Mouse (Mus musculus) MEL (cell line): Measurements from ENCODE around the gene Tenm3. TPM values are rescaled to one million over a fixed set of nuclear protein-coding genes. Genes with fewer than 3 reads are reported as not detected.

ENCODE experiments used
- DNase-seq: peaks from one replicate; pipeline ENCODE4 v3.0.0; 2011; ENCODE audit warnings: low read depth, low spot score
- H3K27ac ChIP-seq: 2 replicates; pipeline ENCODE4 v1.5.1; 2012; ENCODE audit warnings: low read depth, mild to moderate bottlenecking, control low read depth, low read length, moderate library complexity; ENCODE audit not compliant: control insufficient read depth
- H3K27me3 ChIP-seq, 2 experiments: fragments of 150-350 bp in 1 of 2; sonication (generic) in 1 of 2; 2 replicates each; pipeline ENCODE4 v1.6.1; 2012; ENCODE audit warnings: low read length in 2 of 2, mild to moderate bottlenecking in 2 of 2, improper control_type of control experiment in 1 of 2, moderate library complexity in 1 of 2; ENCODE audit not compliant: insufficient read depth in 2 of 2, control insufficient read depth in 1 of 2
- H3K36me3 ChIP-seq, 2 experiments: 2 replicates each; pipeline ENCODE4 v1.6.1; 2012 to 2014; ENCODE audit warnings: low read length in 2 of 2, improper control_type of control experiment in 1 of 2, inconsistent platforms in 1 of 2, mild to moderate bottlenecking in 1 of 2; ENCODE audit not compliant: insufficient read depth in 2 of 2, control insufficient read depth in 1 of 2
- H3K4me1 ChIP-seq, 2 experiments: fragments of 150-350 bp in 1 of 2; sonication (generic) in 1 of 2; 2 replicates each; pipeline ENCODE4 v1.6.1; 2012; ENCODE audit warnings: low read length in 2 of 2, improper control_type of control experiment in 1 of 2, mild to moderate bottlenecking in 1 of 2; ENCODE audit not compliant: insufficient read depth in 2 of 2, control insufficient read depth in 1 of 2
- H3K4me3 ChIP-seq, 2 experiments: fragments of 150-350 bp in 1 of 2; sonication (generic) in 1 of 2; 2 replicates each; pipeline ENCODE4 v1.5.1; 2012; ENCODE audit warnings: low read depth in 2 of 2, low read length in 2 of 2, mild to moderate bottlenecking in 2 of 2, moderate library complexity in 2 of 2, control low read depth in 1 of 2, improper control_type of control experiment in 1 of 2; ENCODE audit not compliant: control insufficient read depth in 1 of 2, insufficient read depth in 1 of 2
- H3K79me2 ChIP-seq: 2 replicates; pipeline ENCODE4 v1.6.1; 2012; ENCODE audit warnings: mild to moderate bottlenecking, low read length, moderate library complexity; ENCODE audit not compliant: control insufficient read depth, poor library complexity, insufficient read depth
- H3K9ac ChIP-seq: 2 replicates; pipeline ENCODE4 v1.6.1; 2012; ENCODE audit warnings: low read depth, mild to moderate bottlenecking, control low read depth, low read length, moderate library complexity; ENCODE audit not compliant: control insufficient read depth, poor library complexity, severe bottlenecking
- H3K9me3 ChIP-seq: fragments of 150-350 bp; sonication (generic); replicated peaks from 2 replicates; pipeline ENCODE4 v1.6.1; 2012; ENCODE audit warnings: mild to moderate bottlenecking, low read length, improper control_type of control experiment, moderate library complexity; ENCODE audit not compliant: insufficient read depth
- BHLHE40 ChIP-seq: IDR thresholded peaks from 2 replicates; pipeline ENCODE4 v1.6.1; 2012; ENCODE audit warnings: low read depth, mild to moderate bottlenecking, inconsistent platforms, low read length, improper control_type of control experiment, borderline replicate concordance
- CHD1 ChIP-seq: IDR thresholded peaks from 2 replicates; pipeline ENCODE4 v1.6.1; 2012; ENCODE audit warnings: low read depth, mild to moderate bottlenecking, inconsistent platforms, low read length, improper control_type of control experiment
- CTCF ChIP-seq, 3 experiments: IDR thresholded peaks in 2 of 3; conservative IDR thresholded peaks in 1 of 3; 2 replicates each; pipeline ENCODE4 v1.5.1; 2011 to 2012; ENCODE audit warnings: low read length in 3 of 3, low read depth in 2 of 3, mild to moderate bottlenecking in 2 of 3, improper control_type of control experiment in 1 of 3, inconsistent platforms in 1 of 3, mixed read lengths in 1 of 3, moderate library complexity in 1 of 3; ENCODE audit not compliant: control insufficient read depth in 1 of 3, insufficient read depth in 1 of 3, poor library complexity in 1 of 3, severe bottlenecking in 1 of 3
- ELF1 ChIP-seq: IDR thresholded peaks from 2 replicates; pipeline ENCODE4 v1.6.1; 2014; ENCODE audit warnings: low read depth, mild to moderate bottlenecking, inconsistent platforms, low read length, improper control_type of control experiment, moderate library complexity
- ETS1 ChIP-seq: IDR thresholded peaks from 2 replicates; pipeline ENCODE4 v1.6.1; 2012; ENCODE audit warnings: low read depth, mild to moderate bottlenecking, inconsistent platforms, low read length, improper control_type of control experiment, moderate library complexity
- GABPA ChIP-seq: IDR thresholded peaks from 2 replicates; pipeline ENCODE4 v1.6.1; 2012; ENCODE audit warnings: low read depth, mild to moderate bottlenecking, inconsistent platforms, low read length, improper control_type of control experiment, moderate library complexity
- GATA1 ChIP-seq: IDR thresholded peaks from 2 replicates; pipeline ENCODE4 v1.6.1; 2011; ENCODE audit warnings: low read depth, low read length, improper control_type of control experiment
- HCFC1 ChIP-seq: IDR thresholded peaks from 2 replicates; pipeline ENCODE4 v1.6.1; 2012; ENCODE audit warnings: low read depth, mild to moderate bottlenecking, inconsistent platforms, low read length, improper control_type of control experiment, moderate library complexity
- JUND ChIP-seq: IDR thresholded peaks from 2 replicates; pipeline ENCODE4 v1.6.1; 2011; ENCODE audit warnings: low read depth, mild to moderate bottlenecking, improper control_type of control experiment, low read length
- KAT2A ChIP-seq: conservative IDR thresholded peaks from 2 replicates; pipeline ENCODE4 v1.6.1; 2012; ENCODE audit warnings: low read depth, low read length, improper control_type of control experiment, inconsistent platforms
- MAX ChIP-seq: IDR thresholded peaks from 2 replicates; pipeline ENCODE4 v1.6.1; 2011; ENCODE audit warnings: low read length, improper control_type of control experiment
- MAZ ChIP-seq: IDR thresholded peaks from 2 replicates; pipeline ENCODE4 v1.6.1; 2012; ENCODE audit warnings: low read depth, mild to moderate bottlenecking, inconsistent platforms, low read length, improper control_type of control experiment
- MEF2A ChIP-seq: IDR thresholded peaks from 2 replicates; pipeline ENCODE4 v1.6.1; 2014; ENCODE audit warnings: low read depth, mild to moderate bottlenecking, inconsistent platforms, low read length, improper control_type of control experiment; ENCODE audit not compliant: poor library complexity, insufficient replicate concordance, severe bottlenecking; ENCODE audit errors: extremely low read depth
- MXI1 ChIP-seq: IDR thresholded peaks from 2 replicates; pipeline ENCODE4 v1.6.1; 2011; ENCODE audit warnings: mild to moderate bottlenecking, low read depth, low read length, improper control_type of control experiment
- MYB ChIP-seq: IDR thresholded peaks from 2 replicates; pipeline ENCODE4 v1.6.1; 2011; ENCODE audit warnings: mild to moderate bottlenecking, low read depth, low read length, improper control_type of control experiment
- NRF1 ChIP-seq: IDR thresholded peaks from 2 replicates; pipeline ENCODE4 v1.6.1; 2014; ENCODE audit warnings: low read depth, mild to moderate bottlenecking, inconsistent platforms, low read length, improper control_type of control experiment, moderate library complexity; ENCODE audit not compliant: poor library complexity, insufficient read depth, severe bottlenecking
- POLR2A ChIP-seq, 2 experiments: IDR thresholded peaks; 2 replicates each; pipeline ENCODE4 v1.6.1; 2011 to 2012; ENCODE audit warnings: low read length in 2 of 2, mild to moderate bottlenecking in 2 of 2, control low read depth in 1 of 2, improper control_type of control experiment in 1 of 2, low read depth in 1 of 2, moderate library complexity in 1 of 2; ENCODE audit not compliant: control insufficient read depth in 1 of 2, insufficient read depth in 1 of 2, poor library complexity in 1 of 2
- RAD21 ChIP-seq: IDR thresholded peaks from 2 replicates; pipeline ENCODE4 v1.6.1; 2011; ENCODE audit warnings: mild to moderate bottlenecking, low read depth, low read length, improper control_type of control experiment
- RCOR1 ChIP-seq: IDR thresholded peaks from 2 replicates; pipeline ENCODE4 v1.6.1; 2012; ENCODE audit warnings: low read depth, mild to moderate bottlenecking, inconsistent platforms, low read length, improper control_type of control experiment
- SMC3 ChIP-seq: IDR thresholded peaks from 2 replicates; pipeline ENCODE4 v1.6.1; 2011; ENCODE audit warnings: low read depth, low read length, improper control_type of control experiment
- TAL1 ChIP-seq: IDR thresholded peaks from 2 replicates; pipeline ENCODE4 v1.6.1; 2012; ENCODE audit warnings: mild to moderate bottlenecking, inconsistent platforms, low read length, moderate library complexity, mixed read lengths
- TBP ChIP-seq: IDR thresholded peaks from 2 replicates; pipeline ENCODE4 v1.8.0; 2011; ENCODE audit warnings: low read depth, low read length, improper control_type of control experiment
- ZC3H11A ChIP-seq: IDR thresholded peaks from 2 replicates; pipeline ENCODE4 v1.6.1; 2012; ENCODE audit warnings: low read depth, mild to moderate bottlenecking, inconsistent platforms, low read length, improper control_type of control experiment
- ZNF384 ChIP-seq: IDR thresholded peaks from 2 replicates; pipeline ENCODE4 v1.6.1; 2012; ENCODE audit warnings: low read depth, mild to moderate bottlenecking, inconsistent platforms, low read length, improper control_type of control experiment
- polyA plus RNA-seq, 2 experiments: library from polyadenylated mRNA; stranded (reverse) in 1 of 2; unstranded in 1 of 2; fragments of >175 nt in 1 of 2; fragments of >200 nt in 1 of 2; gene quantifications; 2 replicates each; pipeline versions ENCODE4 v1.2.1 to v1.2.4; 2012; ENCODE audit warnings: low replicate concordance in 2 of 2, low read depth in 1 of 2; ENCODE audit not compliant: insufficient read length in 2 of 2, insufficient read depth in 1 of 2, missing spikeins in 1 of 2
- total RNA-seq: library from RNA; depleted of rRNA; stranded (reverse); fragments of 300-350 nt; gene quantifications from 2 replicates; pipeline ENCODE4 v1.2.3, GENCODE M21; 2012

The Tenm3 gene
- total and polyA plus RNA-seq, 3 experiments = not detected

DNA sequence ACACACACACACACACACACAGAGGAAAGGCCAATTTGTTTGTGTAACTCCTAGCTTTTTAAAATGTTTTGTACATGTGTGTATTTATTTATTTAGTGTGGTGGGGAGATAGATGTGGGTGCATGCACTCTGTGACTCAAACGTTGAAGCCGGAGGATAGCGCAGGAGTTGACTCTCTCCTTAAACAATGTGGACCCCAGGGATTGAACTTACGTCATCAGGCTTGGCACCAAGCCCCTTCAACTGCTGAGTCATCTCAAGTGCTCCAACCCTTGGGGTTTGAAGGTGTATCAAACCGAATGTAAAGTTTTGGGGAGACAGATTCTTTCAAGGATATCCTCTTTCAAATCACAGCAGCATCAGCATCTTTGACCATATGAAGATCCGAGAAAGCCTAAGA is 63.1 kb downstream of the Tenm3 start:
- H3K4me1 ChIP-seq = no peaks in the 10 kb centered on the region
- DNase-seq = no peak
- no peaks in the 10 kb centered on the region for H3K36me3 ChIP-seq
- H3K27ac ChIP-seq = no peak overlapping the region
- no peaks in the 10 kb centered on the region for H3K79me2 ChIP-seq
- H3K9ac ChIP-seq = no peak overlapping the region
- no peaks in the 10 kb centered on the region for H3K9me3 ChIP-seq
- H3K27me3 ChIP-seq = no peaks in the 10 kb centered on the region
- no peak overlapping the region for H3K4me3 ChIP-seq
- TF ChIP-seq SMC3 (no peak), POLR2A (IDR thresholded peaks at IDR 0.05; ENCODE audit: control insufficient read depth in 1 of 2, insufficient read depth in 1 of 2, low read depth in 1 of 2, low read length in 2 of 2, poor library complexity in 1 of 2) (no peak), MXI1 (no peak), ETS1 (no peak), BHLHE40 (no peak), NRF1 (no peak), GABPA (no peak), MAZ (no peak), HCFC1 (no peak), MEF2A (no peak), RAD21 (no peak), JUND (no peak), GATA1 (no peak), CHD1 (no peak), TBP (no peak), ZNF384 (no peak), ZC3H11A (no peak), MAX (no peak), ELF1 (no peak), KAT2A (no peak)

DNA sequence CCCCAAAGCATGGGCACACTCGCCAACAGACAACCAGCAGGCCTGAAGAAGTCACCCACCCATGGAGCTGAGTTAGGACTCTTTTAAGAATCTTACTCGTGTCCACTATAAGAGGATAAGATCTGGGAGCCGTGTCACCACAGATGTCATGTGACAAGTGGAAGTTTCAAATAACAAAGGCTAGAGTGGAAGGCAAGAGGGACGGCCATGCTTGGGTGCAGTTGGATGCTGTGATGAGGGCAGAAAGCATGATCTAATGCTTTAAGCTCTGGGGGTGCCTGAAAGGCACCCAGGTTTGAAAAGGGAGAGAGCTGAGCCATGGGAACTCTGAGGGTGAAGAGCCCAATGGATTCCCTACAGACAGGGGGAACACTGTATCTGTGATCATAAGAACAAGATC is 64.6 kb downstream of the Tenm3 start:
- H3K4me1 ChIP-seq = no peaks in the 10 kb centered on the region
- TF ChIP-seq CHD1 (no peak), MEF2A (no peak), RCOR1 (no peak), ETS1 (no peak), MYB (no peak), TBP (no peak), ELF1 (no peak), CTCF (IDR thresholded peaks at IDR 0.05 in 2 of 3, conservative IDR thresholded peaks at IDR 0.05 in 1 of 3; ENCODE audit: control insufficient read depth in 1 of 3, insufficient read depth in 1 of 3, low read depth in 2 of 3, low read length in 3 of 3, poor library complexity in 1 of 3, severe bottlenecking in 1 of 3) (no peak), JUND (no peak), TAL1 (no peak), NRF1 (no peak)
- TF ChIP-seq, all 39 proteins: peak for 0
- Histone ChIP-seq H3K27me3 (no peaks in the 10 kb centered on the region), H3K9me3 (no peaks in the 10 kb centered on the region), H3K9ac (no peak overlapping the region), H3K36me3 (no peaks in the 10 kb centered on the region), H3K4me3 (no peak overlapping the region), H3K79me2 (no peaks in the 10 kb centered on the region), H3K27ac (no peak overlapping the region)
- no peak for DNase-seq
